Mouse (Mus musculus): ENCODE data around the gene Tead1. TPM values are rescaled to one million over a fixed set of nuclear protein-coding genes. Genes with fewer than 3 reads are reported as not detected.

The Tead1 gene
- polyA plus RNA-seq, 1 experiment: 2.1 TPM

- no peaks in the 10 kb centered on the region for H3K4me1 ChIP-seq (ENCODE audit: control insufficient read depth, insufficient read depth, low read length)
- H3K36me3 ChIP-seq (ENCODE audit: control insufficient read depth, insufficient read depth, low read length): no peaks in the 10 kb centered on the region
- no peak overlapping the region for H3K27ac ChIP-seq (ENCODE audit: control insufficient read depth, insufficient read depth, low read depth, low read length)
- no peak overlapping the region for H3K4me3 ChIP-seq (ENCODE audit: control insufficient read depth, low read depth, low read length)
- H3K27me3 ChIP-seq (ENCODE audit: control insufficient read depth, insufficient read depth, low read length): no peaks in the 10 kb centered on the region
- TF ChIP-seq CTCF (IDR thresholded peaks at IDR 0.05; ENCODE audit: control insufficient read depth, insufficient read depth, insufficient replicate concordance, low read depth, low read length): no peak
- TF ChIP-seq POLR2A (IDR thresholded peaks at IDR 0.05; ENCODE audit: control insufficient read depth, low read depth, low read length): no peak
Measured at GRCm38 (mm10) chr7:112816016-112816415, 136.9 kb downstream of the Tead1 start.

DNA sequence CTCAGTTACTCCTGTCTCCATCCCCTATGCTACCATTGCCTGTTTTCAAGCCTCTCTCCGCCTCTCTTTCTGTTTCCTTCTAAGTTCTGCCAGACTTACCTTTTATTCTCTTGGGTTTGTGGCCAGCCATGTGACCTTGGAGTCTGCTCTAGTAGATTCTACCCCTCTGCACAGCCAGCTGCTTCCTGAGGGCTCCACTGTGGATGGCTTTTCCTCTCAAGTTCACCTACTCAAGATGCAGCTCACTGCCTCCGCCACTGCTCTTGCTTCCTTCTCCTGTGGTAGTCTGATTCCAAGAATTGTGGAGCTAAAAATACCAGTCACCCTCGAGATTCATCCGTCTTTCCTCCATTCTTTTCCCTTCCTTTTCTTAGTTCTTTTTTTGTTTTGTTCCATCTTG, 140.7 kb downstream of the Tead1 start:
- Histone ChIP-seq H3K36me3 (ENCODE audit: control insufficient read depth, insufficient read depth, low read length) (no peaks in the 10 kb centered on the region), H3K27ac (ENCODE audit: control insufficient read depth, insufficient read depth, low read depth, low read length) (no peak overlapping the region), H3K27me3 (ENCODE audit: control insufficient read depth, insufficient read depth, low read length) (no peaks in the 10 kb centered on the region), H3K4me1 (ENCODE audit: control insufficient read depth, insufficient read depth, low read length) (peaks cover 3% of the 10 kb centered on the region), H3K4me3 (ENCODE audit: control insufficient read depth, low read depth, low read length) (no peak overlapping the region)
- TF ChIP-seq POLR2A (IDR thresholded peaks at IDR 0.05; ENCODE audit: control insufficient read depth, low read depth, low read length): no peak
- TF ChIP-seq CTCF (IDR thresholded peaks at IDR 0.05; ENCODE audit: control insufficient read depth, insufficient read depth, insufficient replicate concordance, low read depth, low read length): no peak

GRCm38 (mm10) chr7:112822879-112823278, 143.8 kb downstream of the Tead1 start:
- no peak for TF ChIP-seq POLR2A (IDR thresholded peaks at IDR 0.05; ENCODE audit: control insufficient read depth, low read depth, low read length)
- no peak for TF ChIP-seq CTCF (IDR thresholded peaks at IDR 0.05; ENCODE audit: control insufficient read depth, insufficient read depth, insufficient replicate concordance, low read depth, low read length)
- Histone ChIP-seq H3K36me3 (ENCODE audit: control insufficient read depth, insufficient read depth, low read length) (no peaks in the 10 kb centered on the region), H3K27me3 (ENCODE audit: control insufficient read depth, insufficient read depth, low read length) (no peaks in the 10 kb centered on the region), H3K4me3 (ENCODE audit: control insufficient read depth, low read depth, low read length) (no peak overlapping the region), H3K4me1 (ENCODE audit: control insufficient read depth, insufficient read depth, low read length) (peaks cover 3% of the 10 kb centered on the region), H3K27ac (ENCODE audit: control insufficient read depth, insufficient read depth, low read depth, low read length) (no peak overlapping the region)

GRCm38 (mm10) chr7:112823621-112824020, 144.5 kb downstream of the Tead1 start:
- H3K27ac ChIP-seq (ENCODE audit: control insufficient read depth, insufficient read depth, low read depth, low read length): no peak overlapping the region
- no peaks in the 10 kb centered on the region for H3K27me3 ChIP-seq (ENCODE audit: control insufficient read depth, insufficient read depth, low read length)
- no peak overlapping the region for H3K4me3 ChIP-seq (ENCODE audit: control insufficient read depth, low read depth, low read length)
- peaks cover 3% of the 10 kb centered on the region for H3K4me1 ChIP-seq (ENCODE audit: control insufficient read depth, insufficient read depth, low read length)
- H3K36me3 ChIP-seq (ENCODE audit: control insufficient read depth, insufficient read depth, low read length): no peaks in the 10 kb centered on the region
- TF ChIP-seq CTCF (IDR thresholded peaks at IDR 0.05; ENCODE audit: control insufficient read depth, insufficient read depth, insufficient replicate concordance, low read depth, low read length): no peak
- TF ChIP-seq POLR2A (IDR thresholded peaks at IDR 0.05; ENCODE audit: control insufficient read depth, low read depth, low read length): no peak

DNA sequence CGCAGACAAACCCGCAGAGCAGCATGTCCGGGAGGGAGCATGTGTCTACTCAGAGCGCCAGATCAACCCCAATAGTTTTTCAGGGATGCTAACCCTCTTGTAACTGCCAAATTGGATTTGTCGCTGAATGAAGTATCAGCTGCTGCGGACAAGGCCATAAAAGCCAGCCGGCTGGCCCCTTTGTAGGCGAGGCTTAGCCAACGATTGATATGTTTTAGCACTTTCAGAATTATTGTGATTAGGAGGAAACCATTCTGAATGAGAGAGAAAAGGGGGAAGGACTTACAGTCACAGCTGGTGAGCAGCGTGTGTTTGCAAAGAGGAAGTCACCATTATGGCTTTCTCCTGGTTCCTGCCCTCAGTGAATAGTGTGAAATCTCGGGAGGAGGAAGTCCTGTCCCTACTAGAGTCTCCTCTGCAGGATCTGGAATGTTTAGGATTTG, 146.2 kb downstream of the Tead1 start:
- peaks cover 3% of the 10 kb centered on the region for H3K4me1 ChIP-seq (ENCODE audit: control insufficient read depth, insufficient read depth, low read length)

DNA sequence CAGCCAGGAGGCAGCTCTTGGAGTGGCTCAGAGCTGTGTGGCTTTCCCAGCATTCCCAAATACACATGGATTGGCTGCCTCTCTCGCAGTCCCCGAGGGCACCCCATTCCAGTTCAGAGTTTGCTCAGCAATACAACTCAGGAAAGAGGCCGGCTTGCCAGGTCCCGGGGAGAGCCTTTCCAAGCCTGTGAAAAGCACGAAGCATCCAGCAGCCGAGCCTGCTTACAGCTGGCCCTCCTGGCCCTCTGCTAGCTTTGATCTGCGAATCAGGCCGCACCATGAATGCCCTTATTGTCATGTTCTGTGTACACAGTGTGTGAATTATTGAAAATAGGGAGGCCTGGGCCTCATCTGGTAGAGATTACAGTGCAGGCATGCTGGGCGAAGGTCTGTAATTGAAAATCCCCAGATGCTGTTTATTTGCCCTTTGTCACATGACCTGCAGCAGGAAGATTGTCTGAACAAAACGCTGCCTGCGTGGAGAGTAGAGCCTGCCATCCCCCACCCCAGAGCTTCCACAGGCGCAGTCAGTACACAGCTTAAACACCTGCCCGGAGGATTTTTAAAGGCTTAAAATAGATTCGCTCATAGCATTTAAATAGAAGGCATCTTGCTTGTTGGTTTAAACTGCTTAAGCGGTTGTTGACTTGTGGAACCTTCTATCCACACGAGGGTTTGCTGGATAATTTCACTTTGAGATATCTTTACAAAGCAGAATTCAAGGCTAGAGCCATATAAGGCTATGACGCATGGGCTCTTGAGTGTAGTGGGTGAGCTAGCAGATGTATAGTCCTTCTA, 147.2 kb downstream of the Tead1 start:
- no peaks in the 10 kb centered on the region for H3K27me3 ChIP-seq (ENCODE audit: control insufficient read depth, insufficient read depth, low read length)
- H3K36me3 ChIP-seq (ENCODE audit: control insufficient read depth, insufficient read depth, low read length): no peaks in the 10 kb centered on the region
- peaks cover 3% of the 10 kb centered on the region for H3K4me1 ChIP-seq (ENCODE audit: control insufficient read depth, insufficient read depth, low read length)
- TF ChIP-seq POLR2A (IDR thresholded peaks at IDR 0.05; ENCODE audit: control insufficient read depth, low read depth, low read length): no peak
- TF ChIP-seq CTCF (IDR thresholded peaks at IDR 0.05; ENCODE audit: control insufficient read depth, insufficient read depth, insufficient replicate concordance, low read depth, low read length): no peak
- H3K4me3 ChIP-seq (ENCODE audit: control insufficient read depth, low read depth, low read length): no peak overlapping the region
- no peak overlapping the region for H3K27ac ChIP-seq (ENCODE audit: control insufficient read depth, insufficient read depth, low read depth, low read length)

More for the DNA sequence above, 146.2 kb downstream of the Tead1 start:
- no peaks in the 10 kb centered on the region for H3K27me3 ChIP-seq (ENCODE audit: control insufficient read depth, insufficient read depth, low read length)
- no peak overlapping the region for H3K4me3 ChIP-seq (ENCODE audit: control insufficient read depth, low read depth, low read length)
- no peak overlapping the region for H3K27ac ChIP-seq (ENCODE audit: control insufficient read depth, insufficient read depth, low read depth, low read length)
- no peaks in the 10 kb centered on the region for H3K36me3 ChIP-seq (ENCODE audit: control insufficient read depth, insufficient read depth, low read length)
- TF ChIP-seq CTCF (IDR thresholded peaks at IDR 0.05; ENCODE audit: control insufficient read depth, insufficient read depth, insufficient replicate concordance, low read depth, low read length) (no peak), POLR2A (IDR thresholded peaks at IDR 0.05; ENCODE audit: control insufficient read depth, low read depth, low read length) (no peak)

- no peak overlapping the region for H3K27ac ChIP-seq (ENCODE audit: control insufficient read depth, insufficient read depth, low read depth, low read length)
- no peaks in the 10 kb centered on the region for H3K27me3 ChIP-seq (ENCODE audit: control insufficient read depth, insufficient read depth, low read length)
- H3K4me3 ChIP-seq (ENCODE audit: control insufficient read depth, low read depth, low read length): no peak overlapping the region
- H3K4me1 ChIP-seq (ENCODE audit: control insufficient read depth, insufficient read depth, low read length): peaks cover 3% of the 10 kb centered on the region
- H3K36me3 ChIP-seq (ENCODE audit: control insufficient read depth, insufficient read depth, low read length): no peaks in the 10 kb centered on the region
- TF ChIP-seq POLR2A (IDR thresholded peaks at IDR 0.05; ENCODE audit: control insufficient read depth, low read depth, low read length): no peak
- TF ChIP-seq CTCF (IDR thresholded peaks at IDR 0.05; ENCODE audit: control insufficient read depth, insufficient read depth, insufficient replicate concordance, low read depth, low read length): no peak
Measured at GRCm38 (mm10) chr7:112828016-112828695, 149.0 kb downstream of the Tead1 start.

Data from testis, adult 2 months (tissue).